Mouse (Mus musculus) frontal cortex, postnatal 36 days (tissue): ENCODE data around the gene Gpr149.
A peak's percentile ranks its signal among the peaks of the same experiment; 100 is the strongest.

Source experiments
- DNase-seq, 2 experiments: peaks; one replicate each; pipeline ENCODE4 v3.0.0; 2022; ENCODE audit warnings: low spot score in 2 of 2

Gpr149 gene

DNA sequence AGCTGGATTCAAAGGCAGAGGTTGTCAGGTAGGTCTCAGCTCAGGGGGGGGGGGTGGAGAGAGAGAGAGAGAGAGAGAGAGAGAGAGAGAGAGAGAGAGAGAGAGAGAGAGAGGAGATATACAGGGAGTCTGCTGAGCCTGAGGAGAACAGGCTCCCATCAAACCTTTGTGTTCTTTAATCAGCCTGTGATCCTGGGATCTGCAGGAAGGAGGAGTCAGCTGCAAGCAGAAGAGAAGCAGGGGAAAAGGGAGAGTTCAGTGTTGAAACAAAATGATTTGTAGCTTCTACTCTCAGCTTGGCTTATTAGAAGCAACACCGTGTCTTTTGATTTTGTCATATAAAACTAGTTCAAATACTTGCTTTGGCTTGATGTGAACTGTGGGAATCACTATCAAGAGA, at the start of gene Gpr149:
Gene Gpr149 (minus strand): TSS at position 168 of the 400 bp plus-strand sequence.
- DNase-seq: no peak

DNA sequence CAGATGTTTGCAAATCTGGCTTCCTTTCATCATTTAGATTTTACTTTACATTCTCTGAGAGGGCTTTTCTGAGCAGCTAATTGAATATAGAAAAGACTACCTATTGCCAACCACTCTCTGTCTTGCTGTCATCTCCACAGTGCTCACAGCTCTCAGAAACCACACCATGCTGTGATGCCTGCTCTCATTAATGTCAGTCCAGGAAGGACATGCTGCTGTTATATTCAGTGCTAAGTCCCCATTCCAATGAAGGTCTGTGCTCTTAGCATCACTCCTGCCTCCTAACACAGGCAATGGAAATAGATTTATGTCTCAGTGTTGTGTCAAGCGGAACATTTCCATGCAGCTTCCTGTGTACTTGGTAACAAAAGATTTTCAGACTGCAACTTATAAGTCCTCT, 45.6 kb upstream of the Gpr149 start:
- no peak for DNase-seq

DNA sequence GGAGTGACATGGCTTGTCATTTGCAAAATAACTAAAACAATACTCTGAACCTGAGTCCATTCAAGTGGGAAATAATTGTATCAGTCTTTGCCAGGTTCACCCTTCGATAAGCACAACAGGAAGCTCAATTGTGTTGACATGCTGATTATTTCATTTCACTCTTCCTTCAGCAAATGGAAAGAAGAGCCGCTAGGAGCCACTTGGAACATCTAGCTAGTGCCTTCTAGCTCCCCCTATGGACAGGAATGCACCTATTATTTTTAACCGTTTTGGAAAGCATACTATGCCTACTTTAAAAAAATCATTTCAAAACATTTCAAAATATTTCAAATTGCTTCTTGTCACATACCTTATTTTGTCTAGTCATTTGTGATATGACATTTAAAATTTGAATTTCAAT, 5.9 kb upstream of the Gpr149 start:
- no peak for DNase-seq

DNA sequence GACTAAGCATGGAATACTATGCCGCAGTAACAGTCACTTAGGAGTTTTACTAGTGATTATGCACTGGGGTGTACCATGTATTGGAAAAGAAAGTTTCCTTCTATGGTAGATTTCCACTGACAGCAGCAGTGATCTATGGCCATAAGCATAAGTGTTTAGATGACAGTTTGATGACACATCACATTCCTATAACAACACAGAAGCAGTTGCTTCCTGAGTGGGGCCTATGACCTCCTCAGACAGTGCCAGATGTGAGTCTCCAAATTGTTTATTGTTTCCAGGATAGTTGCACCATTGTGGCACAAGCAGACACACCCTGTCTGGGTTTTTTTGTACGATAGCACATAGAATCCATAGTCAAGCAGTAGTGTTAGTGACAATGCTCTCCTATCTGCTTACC, 991 bp upstream of the Gpr149 start:
- no peak for DNase-seq

DNA sequence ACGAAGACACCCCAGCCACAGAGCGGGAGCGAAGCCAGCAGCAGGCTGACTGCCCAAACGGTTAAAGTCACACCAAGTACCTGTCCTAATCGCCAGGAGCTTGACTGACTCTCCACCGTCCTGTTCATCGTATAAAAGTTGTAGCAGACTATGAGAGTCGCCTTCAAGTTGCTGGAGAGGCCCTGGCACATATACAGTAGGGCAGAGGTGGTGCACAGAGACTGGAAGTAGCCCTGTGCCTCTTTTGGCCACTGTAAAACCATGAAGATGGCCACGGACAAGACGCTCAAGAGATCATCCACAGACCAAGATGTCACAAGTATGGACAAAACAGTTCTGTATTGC, 921 bp downstream of the Gpr149 start:
- no peak for DNase-seq

DNA sequence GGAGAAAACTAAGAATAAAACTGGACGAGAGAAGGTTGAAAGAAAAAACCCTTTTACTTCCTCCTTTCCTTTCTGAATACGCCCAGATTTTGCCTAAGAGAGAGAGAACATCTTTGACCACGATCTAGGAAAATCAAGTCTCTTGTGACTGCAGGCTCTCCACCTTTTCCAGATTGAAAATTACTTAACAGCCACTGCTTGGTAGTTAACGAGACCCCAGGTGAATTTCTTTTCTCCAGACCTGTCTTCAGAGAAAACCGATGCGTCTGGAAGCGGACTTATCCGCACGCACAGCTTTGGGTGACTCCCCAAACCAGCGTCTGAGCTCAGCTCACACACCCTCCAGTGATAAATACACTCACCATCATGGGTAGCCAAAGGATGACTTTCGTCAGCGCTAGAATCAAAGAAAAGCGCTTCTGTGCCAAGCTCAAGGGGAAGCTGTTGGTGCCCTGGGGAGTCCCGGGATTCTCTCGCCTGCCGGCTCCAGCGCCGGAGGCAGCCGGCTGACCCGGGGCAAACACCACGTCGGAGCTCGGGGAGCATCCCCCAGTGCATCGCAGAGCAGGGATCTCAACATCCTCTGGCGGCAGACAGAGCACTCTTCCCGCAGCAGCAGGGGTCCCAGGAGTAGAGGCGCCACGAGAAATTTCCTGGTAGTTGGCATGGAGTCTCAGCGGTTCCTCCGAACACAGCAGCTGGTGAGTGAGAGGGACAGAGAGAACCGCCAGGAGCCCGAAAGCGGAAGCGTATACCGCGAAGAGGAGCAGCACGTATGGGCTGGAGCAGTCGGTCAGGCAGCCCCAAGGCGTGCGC, 1.5 kb downstream of the Gpr149 start:
- DNase-seq: peak; percentile 33 to 45

DNA sequence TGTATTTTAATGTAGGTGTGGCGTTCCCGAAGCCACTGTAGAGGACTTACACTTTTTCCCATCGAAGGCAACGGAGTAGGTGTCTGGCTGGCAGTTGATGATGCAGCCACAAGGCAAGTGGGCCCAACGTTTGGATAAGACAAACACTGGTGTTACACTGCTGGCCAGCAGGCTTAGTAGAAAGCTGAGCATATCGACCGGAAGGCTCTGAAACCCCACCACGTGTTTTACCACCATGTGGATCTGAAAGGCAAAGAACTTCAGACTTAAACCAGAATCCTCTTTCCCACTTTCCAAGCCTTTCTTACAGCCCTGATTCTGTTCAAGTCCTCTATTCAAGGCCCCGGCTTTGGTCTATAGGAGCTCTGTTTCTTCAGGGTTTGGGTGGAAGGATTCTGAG, 2.5 kb downstream of the Gpr149 start:
- DNase-seq: no peak

DNA sequence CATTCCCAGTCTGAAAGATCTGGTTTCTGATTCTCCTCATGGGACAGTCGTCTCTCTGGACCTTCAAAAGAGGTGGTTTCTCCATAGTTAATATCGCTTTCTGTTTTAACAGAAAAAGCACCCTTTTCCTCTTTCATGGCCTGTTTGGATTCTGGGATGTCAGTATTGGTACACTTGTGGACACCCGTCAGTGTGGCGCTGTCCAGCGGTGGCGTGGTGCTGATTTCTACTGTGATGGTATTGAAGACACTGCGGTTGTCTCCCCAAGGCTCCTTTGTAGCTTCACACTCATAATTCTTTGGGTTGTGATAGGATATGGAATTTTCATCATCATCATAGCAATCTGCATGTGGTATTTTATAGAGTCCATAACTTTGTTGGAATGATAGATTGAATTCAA, 10.1 kb downstream of the Gpr149 start:
- no peak for DNase-seq

DNA sequence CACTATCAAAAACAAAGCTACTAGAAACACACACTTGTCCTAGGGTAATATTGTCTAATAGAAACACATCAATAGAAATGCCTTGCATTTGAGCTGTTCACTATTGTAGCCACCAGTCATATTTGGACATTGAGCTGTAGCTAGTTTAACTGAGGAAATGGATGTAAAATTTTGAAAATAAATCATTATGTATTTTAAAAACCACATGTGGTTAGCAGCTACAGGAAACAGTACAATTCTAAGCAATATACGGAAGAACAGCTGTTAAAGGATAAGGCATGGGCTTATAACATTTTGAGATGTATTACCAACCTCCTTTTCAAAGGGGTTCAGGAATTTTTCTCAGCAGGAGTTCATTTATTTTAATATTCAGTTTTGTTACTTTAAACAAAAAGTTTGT, 19.9 kb downstream of the Gpr149 start:
- DNase-seq: no peak

DNA sequence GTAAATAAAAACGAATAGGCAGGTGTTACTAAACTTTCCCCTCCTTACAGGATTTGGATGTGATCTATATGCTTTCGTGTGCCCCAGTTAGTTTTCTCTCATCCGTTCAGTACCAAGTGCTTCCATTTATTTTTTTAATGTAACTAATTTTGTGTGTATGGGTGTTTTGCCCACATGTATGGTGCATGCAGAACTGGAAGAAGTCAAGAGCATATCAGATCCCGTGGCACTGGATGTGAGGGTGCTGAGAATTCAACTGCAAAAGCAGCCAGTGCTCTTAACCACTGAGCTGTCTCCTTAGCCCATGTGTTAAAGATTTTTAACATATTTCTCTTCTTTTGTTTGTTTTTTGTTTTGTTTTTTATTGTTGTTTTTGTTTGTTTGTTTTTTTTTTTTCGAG, 77.3 kb downstream of the Gpr149 start:
- DNase-seq: no peak

DNA sequence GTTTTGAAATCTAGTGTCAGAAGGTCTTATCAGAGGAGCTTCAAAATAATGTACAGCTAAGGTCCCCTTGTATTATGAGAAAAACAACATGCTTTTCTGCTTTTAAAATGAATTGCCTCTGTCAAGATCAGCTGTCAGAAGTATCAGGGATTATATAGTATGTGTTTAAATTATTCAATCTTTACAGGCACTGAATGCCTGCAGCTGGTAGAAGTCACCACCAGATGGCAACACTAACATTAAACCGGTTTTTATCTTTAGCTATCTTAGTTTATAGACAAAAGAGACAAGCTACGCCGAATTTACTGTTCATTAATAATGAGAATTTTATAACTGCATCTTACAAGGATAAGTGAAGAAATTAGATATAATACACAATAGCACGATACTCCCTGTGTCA, 77.8 kb downstream of the Gpr149 start:
- peak in 1 of 2 experiments; percentile 65 for DNase-seq

DNA sequence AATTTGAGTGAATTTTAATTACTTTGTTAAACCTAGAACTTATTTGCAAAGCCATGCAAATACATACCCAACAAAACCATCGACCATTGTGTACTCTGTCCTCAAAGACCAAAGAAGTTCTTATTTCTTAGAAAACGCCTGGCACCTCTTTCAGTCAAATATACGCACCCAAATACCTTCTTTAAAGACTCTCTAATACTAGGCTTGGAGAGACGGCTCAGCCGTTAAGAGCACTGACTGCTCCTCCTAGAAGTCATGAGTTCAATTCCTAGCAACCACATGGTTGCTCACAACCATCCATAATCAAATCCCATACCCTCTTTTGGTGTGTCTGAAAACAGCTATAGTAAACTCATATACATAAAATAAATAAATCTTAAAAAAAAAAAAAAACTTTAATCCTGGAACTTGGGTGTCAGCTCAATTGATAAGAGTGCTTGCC, 97.7 kb downstream of the Gpr149 start:
- no peak for DNase-seq

DNA sequence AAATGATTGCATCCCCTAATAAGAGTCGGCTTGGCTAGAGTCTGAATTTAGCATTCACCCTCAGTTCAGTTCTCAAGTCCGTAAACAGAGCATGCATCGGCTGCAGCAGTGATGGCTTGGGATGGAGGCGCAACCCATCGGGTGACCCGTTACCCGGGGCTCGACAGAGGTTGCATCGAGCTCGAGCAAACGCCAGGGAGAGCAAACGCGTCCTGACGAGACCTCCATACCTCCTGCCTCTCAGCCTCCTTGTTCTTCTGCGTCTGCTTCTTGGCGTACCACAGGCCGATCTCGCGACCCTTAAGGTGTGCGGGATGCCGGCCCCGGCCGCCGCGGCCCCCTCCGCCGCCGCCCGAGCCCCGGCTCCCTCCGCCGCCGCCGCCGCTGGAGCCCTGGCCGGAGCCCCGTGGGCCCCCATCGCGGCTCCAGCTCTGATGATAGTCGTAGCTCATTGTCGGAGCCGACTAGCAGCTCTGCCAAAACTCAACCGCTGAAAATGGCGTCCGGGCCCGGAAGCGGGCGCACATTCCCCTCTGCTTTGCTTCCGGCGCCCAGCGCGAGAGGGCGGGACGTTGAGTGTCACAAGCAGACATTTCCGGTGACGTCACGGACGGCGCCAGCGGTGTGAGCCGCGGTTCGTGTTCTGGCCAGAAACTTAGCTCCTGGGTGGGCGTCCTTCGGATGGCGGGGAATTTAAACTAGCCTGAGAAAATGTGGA, 98.3 kb downstream of the Gpr149 start, which contains the start of gene Dhx36:
Gene Dhx36 (minus strand): TSS at position 517 of the 718 bp plus-strand sequence.
- DNase-seq: peak; percentile 98 to 99

DNA sequence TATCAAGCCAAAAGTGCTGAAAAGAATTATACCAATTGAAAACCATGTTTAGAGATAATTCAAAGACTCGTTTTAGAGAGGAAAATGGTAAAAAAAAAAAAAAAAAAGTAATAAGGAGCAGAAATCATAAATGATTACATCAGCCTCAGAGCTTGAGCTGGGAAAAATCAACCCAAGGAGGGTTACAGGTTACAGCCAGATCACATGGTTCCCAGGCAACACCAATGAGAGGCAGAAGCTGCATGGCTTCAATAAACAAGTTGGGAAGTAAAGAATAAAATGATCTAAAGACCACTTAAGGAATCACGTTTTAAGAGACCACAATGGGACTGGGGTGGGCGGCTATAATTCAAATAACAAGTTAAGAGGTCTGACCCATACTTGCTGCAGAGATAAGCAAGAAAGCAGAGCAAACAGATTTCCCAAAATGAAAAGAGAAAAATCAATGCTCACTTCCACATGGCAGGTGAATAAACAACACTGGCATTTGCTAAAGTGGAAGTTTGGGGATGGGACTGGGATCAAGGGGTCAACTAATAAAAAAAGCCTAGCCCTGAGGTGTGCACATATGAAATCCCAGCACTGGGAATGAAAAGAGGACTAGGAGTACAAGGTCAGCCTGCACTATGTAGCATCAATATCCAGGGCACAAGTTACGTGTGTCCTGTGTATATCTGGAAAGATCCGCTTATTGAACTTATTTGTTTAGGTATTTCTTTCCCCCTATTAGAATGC, 99.6 kb downstream of the Gpr149 start:
- DNase-seq: no peak

DNA sequence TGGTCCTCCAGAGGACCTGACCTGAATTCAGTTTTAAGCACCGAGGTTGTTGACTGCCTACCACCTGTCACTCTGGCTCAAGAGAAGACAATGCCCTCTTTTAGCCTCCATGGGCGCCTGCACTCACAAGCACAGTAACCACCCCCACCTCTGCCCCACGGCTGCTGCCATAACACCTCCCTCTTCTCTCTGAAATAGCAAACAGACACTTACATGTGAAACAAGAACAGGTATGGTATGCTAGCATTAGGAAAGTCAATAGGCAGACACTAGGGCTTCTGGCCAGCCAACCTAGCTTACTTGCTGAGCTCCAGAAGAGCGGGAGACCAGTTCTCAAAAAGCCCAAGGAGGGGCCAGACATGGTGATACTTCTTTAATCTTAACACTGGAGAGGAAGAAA, 105.6 kb downstream of the Gpr149 start:
- DNase-seq: no peak

DNA sequence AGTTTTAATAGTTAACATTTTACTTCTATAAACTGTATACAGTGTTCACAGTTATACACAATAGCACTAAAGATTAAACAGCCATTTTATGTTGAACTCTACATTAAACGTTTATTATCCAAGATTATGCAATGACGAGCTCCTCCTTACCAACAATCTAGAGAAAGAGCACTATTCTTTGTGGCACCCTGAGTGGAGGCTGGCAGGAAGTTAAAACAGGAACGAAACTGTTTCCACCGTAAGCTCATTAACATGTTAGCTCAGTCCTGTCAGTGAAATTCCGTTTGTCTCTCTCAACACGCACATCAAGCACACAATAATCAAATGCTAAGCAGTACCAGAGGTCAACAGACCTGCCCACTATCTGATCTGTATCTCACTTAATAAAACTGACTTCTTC, 112.4 kb downstream of the Gpr149 start:
- no peak for DNase-seq

DNA sequence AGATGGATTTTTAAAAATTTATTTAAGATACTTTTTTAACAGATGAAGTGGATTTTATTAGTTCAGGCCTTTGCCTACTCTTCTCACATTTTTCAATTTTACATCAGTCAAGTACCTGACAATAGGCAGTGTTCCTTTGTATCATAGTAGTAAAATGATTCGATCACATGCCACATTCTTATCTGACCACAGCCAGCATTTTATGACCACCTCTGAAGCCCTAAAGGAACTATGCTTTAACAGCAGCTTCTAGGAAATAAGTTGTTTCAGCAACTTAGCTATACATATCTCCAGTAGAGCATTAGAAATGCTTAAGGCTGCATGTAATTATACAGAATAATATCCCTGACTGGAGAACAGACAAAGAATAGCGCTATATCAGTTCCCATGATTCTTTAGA, 120.6 kb downstream of the Gpr149 start:
- DNase-seq: no peak
